Mouse (Mus musculus) MEL (cell line): ENCODE results near the gene Cacna1c. TPM values are rescaled to one million over a fixed set of nuclear protein-coding genes. Genes with fewer than 3 reads are reported as not detected.

Source experiments
- DNase-seq: peaks from one replicate; pipeline ENCODE4 v3.0.0; 2011; ENCODE audit warnings: low read depth, low spot score
- H3K27ac ChIP-seq: 2 replicates; pipeline ENCODE4 v1.5.1; 2012; ENCODE audit warnings: low read depth, mild to moderate bottlenecking, control low read depth, low read length, moderate library complexity; ENCODE audit not compliant: control insufficient read depth
- H3K27me3 ChIP-seq, 2 experiments: fragments of 150-350 bp in 1 of 2; sonication (generic) in 1 of 2; 2 replicates each; pipeline ENCODE4 v1.6.1; 2012; ENCODE audit warnings: low read length in 2 of 2, mild to moderate bottlenecking in 2 of 2, improper control_type of control experiment in 1 of 2, moderate library complexity in 1 of 2; ENCODE audit not compliant: insufficient read depth in 2 of 2, control insufficient read depth in 1 of 2
- H3K36me3 ChIP-seq, 2 experiments: 2 replicates each; pipeline ENCODE4 v1.6.1; 2012 to 2014; ENCODE audit warnings: low read length in 2 of 2, improper control_type of control experiment in 1 of 2, inconsistent platforms in 1 of 2, mild to moderate bottlenecking in 1 of 2; ENCODE audit not compliant: insufficient read depth in 2 of 2, control insufficient read depth in 1 of 2
- H3K4me1 ChIP-seq, 2 experiments: fragments of 150-350 bp in 1 of 2; sonication (generic) in 1 of 2; 2 replicates each; pipeline ENCODE4 v1.6.1; 2012; ENCODE audit warnings: low read length in 2 of 2, improper control_type of control experiment in 1 of 2, mild to moderate bottlenecking in 1 of 2; ENCODE audit not compliant: insufficient read depth in 2 of 2, control insufficient read depth in 1 of 2
- H3K4me3 ChIP-seq, 2 experiments: fragments of 150-350 bp in 1 of 2; sonication (generic) in 1 of 2; 2 replicates each; pipeline ENCODE4 v1.5.1; 2012; ENCODE audit warnings: low read depth in 2 of 2, low read length in 2 of 2, mild to moderate bottlenecking in 2 of 2, moderate library complexity in 2 of 2, control low read depth in 1 of 2, improper control_type of control experiment in 1 of 2; ENCODE audit not compliant: control insufficient read depth in 1 of 2, insufficient read depth in 1 of 2
- H3K79me2 ChIP-seq: 2 replicates; pipeline ENCODE4 v1.6.1; 2012; ENCODE audit warnings: mild to moderate bottlenecking, low read length, moderate library complexity; ENCODE audit not compliant: control insufficient read depth, poor library complexity, insufficient read depth
- H3K9ac ChIP-seq: 2 replicates; pipeline ENCODE4 v1.6.1; 2012; ENCODE audit warnings: low read depth, mild to moderate bottlenecking, control low read depth, low read length, moderate library complexity; ENCODE audit not compliant: control insufficient read depth, poor library complexity, severe bottlenecking
- H3K9me3 ChIP-seq: fragments of 150-350 bp; sonication (generic); replicated peaks from 2 replicates; pipeline ENCODE4 v1.6.1; 2012; ENCODE audit warnings: mild to moderate bottlenecking, low read length, improper control_type of control experiment, moderate library complexity; ENCODE audit not compliant: insufficient read depth
- CTCF ChIP-seq, 3 experiments: IDR thresholded peaks in 2 of 3; conservative IDR thresholded peaks in 1 of 3; 2 replicates each; pipeline ENCODE4 v1.5.1; 2011 to 2012; ENCODE audit warnings: low read length in 3 of 3, low read depth in 2 of 3, mild to moderate bottlenecking in 2 of 3, improper control_type of control experiment in 1 of 3, inconsistent platforms in 1 of 3, mixed read lengths in 1 of 3, moderate library complexity in 1 of 3; ENCODE audit not compliant: control insufficient read depth in 1 of 3, insufficient read depth in 1 of 3, poor library complexity in 1 of 3, severe bottlenecking in 1 of 3
- E2F4 ChIP-seq: IDR thresholded peaks from 2 replicates; pipeline ENCODE4 v1.6.1; 2011; ENCODE audit warnings: low read depth, low read length, improper control_type of control experiment, borderline replicate concordance
- ELF1 ChIP-seq: IDR thresholded peaks from 2 replicates; pipeline ENCODE4 v1.6.1; 2014; ENCODE audit warnings: low read depth, mild to moderate bottlenecking, inconsistent platforms, low read length, improper control_type of control experiment, moderate library complexity
- ETS1 ChIP-seq: IDR thresholded peaks from 2 replicates; pipeline ENCODE4 v1.6.1; 2012; ENCODE audit warnings: low read depth, mild to moderate bottlenecking, inconsistent platforms, low read length, improper control_type of control experiment, moderate library complexity
- GATA1 ChIP-seq: IDR thresholded peaks from 2 replicates; pipeline ENCODE4 v1.6.1; 2011; ENCODE audit warnings: low read depth, low read length, improper control_type of control experiment
- HCFC1 ChIP-seq: IDR thresholded peaks from 2 replicates; pipeline ENCODE4 v1.6.1; 2012; ENCODE audit warnings: low read depth, mild to moderate bottlenecking, inconsistent platforms, low read length, improper control_type of control experiment, moderate library complexity
- KAT2A ChIP-seq: conservative IDR thresholded peaks from 2 replicates; pipeline ENCODE4 v1.6.1; 2012; ENCODE audit warnings: low read depth, low read length, improper control_type of control experiment, inconsistent platforms
- MYC ChIP-seq: IDR thresholded peaks from 2 replicates; pipeline ENCODE4 v1.6.1; 2011; ENCODE audit warnings: low read depth, mild to moderate bottlenecking, low read length, improper control_type of control experiment, moderate library complexity
- POLR2A ChIP-seq, 2 experiments: IDR thresholded peaks; 2 replicates each; pipeline ENCODE4 v1.6.1; 2011 to 2012; ENCODE audit warnings: low read length in 2 of 2, mild to moderate bottlenecking in 2 of 2, control low read depth in 1 of 2, improper control_type of control experiment in 1 of 2, low read depth in 1 of 2, moderate library complexity in 1 of 2; ENCODE audit not compliant: control insufficient read depth in 1 of 2, insufficient read depth in 1 of 2, poor library complexity in 1 of 2
- POLR2AphosphoS5 ChIP-seq: IDR thresholded peaks from 2 replicates; pipeline ENCODE4 v1.6.1; 2012; ENCODE audit warnings: low read depth, borderline replicate concordance, mild to moderate bottlenecking, inconsistent platforms, low read length, moderate library complexity, mixed read lengths
- RCOR1 ChIP-seq: IDR thresholded peaks from 2 replicates; pipeline ENCODE4 v1.6.1; 2012; ENCODE audit warnings: low read depth, mild to moderate bottlenecking, inconsistent platforms, low read length, improper control_type of control experiment
- TAL1 ChIP-seq: IDR thresholded peaks from 2 replicates; pipeline ENCODE4 v1.6.1; 2012; ENCODE audit warnings: mild to moderate bottlenecking, inconsistent platforms, low read length, moderate library complexity, mixed read lengths
- TCF12 ChIP-seq: IDR thresholded peaks from 2 replicates; pipeline ENCODE4 v1.6.1; 2014; ENCODE audit warnings: low read depth, mild to moderate bottlenecking, inconsistent platforms, low read length, improper control_type of control experiment, moderate library complexity
- USF2 ChIP-seq, 2 experiments: IDR thresholded peaks; 2 replicates each; pipeline ENCODE4 v1.6.1; 2011 to 2012; ENCODE audit warnings: improper control_type of control experiment in 2 of 2, low read length in 2 of 2, borderline replicate concordance in 1 of 2, inconsistent platforms in 1 of 2, low read depth in 1 of 2, mild to moderate bottlenecking in 1 of 2; ENCODE audit not compliant: insufficient read depth in 1 of 2
- ZC3H11A ChIP-seq: IDR thresholded peaks from 2 replicates; pipeline ENCODE4 v1.6.1; 2012; ENCODE audit warnings: low read depth, mild to moderate bottlenecking, inconsistent platforms, low read length, improper control_type of control experiment
- ZMIZ1 ChIP-seq: IDR thresholded peaks from 2 replicates; pipeline ENCODE4 v1.6.1; 2012; ENCODE audit warnings: low read depth, mild to moderate bottlenecking, inconsistent platforms, low read length, improper control_type of control experiment, moderate library complexity
- polyA plus RNA-seq, 2 experiments: library from polyadenylated mRNA; stranded (reverse) in 1 of 2; unstranded in 1 of 2; fragments of >175 nt in 1 of 2; fragments of >200 nt in 1 of 2; gene quantifications; 2 replicates each; pipeline versions ENCODE4 v1.2.1 to v1.2.4; 2012; ENCODE audit warnings: low replicate concordance in 2 of 2, low read depth in 1 of 2; ENCODE audit not compliant: insufficient read length in 2 of 2, insufficient read depth in 1 of 2, missing spikeins in 1 of 2
- total RNA-seq: library from RNA; depleted of rRNA; stranded (reverse); fragments of 300-350 nt; gene quantifications from 2 replicates; pipeline ENCODE4 v1.2.3, GENCODE M21; 2012

Cacna1c gene
- total and polyA plus RNA-seq, 3 experiments = 3.4 to 4.4 TPM; not detected in 1

DNA sequence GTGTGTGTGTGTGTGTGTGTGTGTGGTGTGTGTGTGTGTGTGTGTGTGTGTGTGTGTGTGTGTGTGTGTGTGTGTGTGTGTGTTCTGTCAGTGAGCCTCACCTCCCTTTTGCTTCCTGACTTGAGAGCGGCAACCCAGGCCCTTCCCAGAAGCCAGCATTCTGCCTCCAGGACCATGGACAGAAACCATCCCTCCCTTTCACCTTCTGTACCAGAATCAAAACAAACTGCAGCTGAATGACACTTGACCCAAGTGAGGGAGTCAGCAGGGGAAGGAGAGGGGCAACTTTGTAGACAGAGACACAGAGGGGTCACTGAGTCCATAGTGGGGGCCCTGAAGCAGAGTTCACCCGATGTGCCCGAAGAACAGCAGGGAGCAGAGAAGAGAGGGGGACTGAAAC is 36.8 kb upstream of the Cacna1c start:
- no peak for TF ChIP-seq ELF1
- TF ChIP-seq ETS1 = no peak
- TF ChIP-seq TCF12 = no peak
- TF ChIP-seq POLR2AphosphoS5 = no peak
- no peak for TF ChIP-seq MYC
- TF ChIP-seq ZC3H11A = no peak
- TF ChIP-seq ZMIZ1 = no peak
- no peak for TF ChIP-seq HCFC1
- TF ChIP-seq RCOR1 = no peak
- TF ChIP-seq TAL1 = no peak
- H3K9ac ChIP-seq = no peak overlapping the region
- no peaks in the 10 kb centered on the region for H3K27me3 ChIP-seq
- no peak overlapping the region for H3K4me3 ChIP-seq
- peak; percentile 33 for DNase-seq
- H3K36me3 ChIP-seq = no peaks in the 10 kb centered on the region
- no peaks in the 10 kb centered on the region for H3K9me3 ChIP-seq
- H3K4me1 ChIP-seq = no peaks in the 10 kb centered on the region
- H3K27ac ChIP-seq = no peak overlapping the region
- H3K79me2 ChIP-seq = no peaks in the 10 kb centered on the region

DNA sequence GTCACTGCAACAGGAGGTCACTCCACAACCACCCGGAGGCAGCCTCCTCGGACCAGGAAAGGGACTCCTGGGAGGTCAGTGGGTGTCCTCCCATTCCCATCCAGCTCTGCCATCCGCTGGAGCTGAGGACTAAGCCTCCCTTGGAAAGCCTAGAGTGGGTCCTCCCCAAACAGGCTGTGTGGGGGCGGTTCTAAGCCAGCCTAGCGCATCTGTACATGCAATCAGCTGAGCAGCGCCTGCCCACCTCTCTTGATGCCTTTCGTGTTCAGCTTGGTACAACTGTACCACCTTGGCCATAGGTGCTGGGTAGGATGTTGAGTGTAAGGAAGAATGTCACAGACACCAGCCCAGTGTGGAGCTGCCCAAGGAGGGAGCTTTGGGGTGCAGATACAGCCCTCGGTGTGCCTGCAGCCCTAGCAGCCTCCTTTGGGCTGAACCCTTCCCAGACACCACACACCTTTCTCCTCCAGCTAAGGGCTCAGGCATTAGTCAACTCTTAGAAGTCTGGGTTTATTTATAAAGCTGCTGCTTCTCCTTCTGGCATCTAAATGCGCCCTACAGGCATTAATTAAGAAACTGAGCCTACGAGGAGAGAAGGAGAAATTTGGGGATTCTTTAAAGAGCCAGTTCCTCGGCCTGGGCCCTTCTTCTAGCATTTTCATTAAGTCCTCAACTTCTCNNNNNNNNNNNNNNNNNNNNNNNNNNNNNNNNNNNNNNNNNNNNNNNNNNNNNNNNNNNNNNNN is 32.8 kb upstream of the Cacna1c start:
- no peak overlapping the region for H3K9ac ChIP-seq
- H3K4me1 ChIP-seq = no peaks in the 10 kb centered on the region
- H3K36me3 ChIP-seq = no peaks in the 10 kb centered on the region
- H3K79me2 ChIP-seq = no peaks in the 10 kb centered on the region
- H3K4me3 ChIP-seq = no peak overlapping the region
- peaks cover 0 to 2% of the 10 kb centered on the region in 2 experiments; a peak in 1 of 4 replicates for H3K27me3 ChIP-seq
- no peak for DNase-seq
- no peak for TF ChIP-seq KAT2A
- TF ChIP-seq, all 39 proteins: peak for 0
- H3K9me3 ChIP-seq = no peaks in the 10 kb centered on the region
- H3K27ac ChIP-seq = no peak overlapping the region

GRCm38 (mm10) chr6:119227001-119227400 is 30.8 kb upstream of the Cacna1c start:
- Histone ChIP-seq H3K4me3 (no peak overlapping the region), H3K36me3 (no peaks in the 10 kb centered on the region), H3K9me3 (no peaks in the 10 kb centered on the region), H3K79me2 (no peaks in the 10 kb centered on the region), H3K27me3 (peaks cover 0 to 2% of the 10 kb centered on the region in 2 experiments; a peak in 1 of 4 replicates), H3K9ac (no peak overlapping the region), H3K27ac (no peak overlapping the region)
- no peak for DNase-seq
- no peak for TF ChIP-seq GATA1
- no peak for TF ChIP-seq HCFC1
- TF ChIP-seq E2F4 = no peak
- no peak for TF ChIP-seq POLR2A (IDR thresholded peaks at IDR 0.05; ENCODE audit: control insufficient read depth in 1 of 2, insufficient read depth in 1 of 2, low read depth in 1 of 2, low read length in 2 of 2, poor library complexity in 1 of 2)
- TF ChIP-seq POLR2AphosphoS5 = no peak
- no peak for TF ChIP-seq USF2 (IDR thresholded peaks at IDR 0.05; ENCODE audit: borderline replicate concordance in 1 of 2, insufficient read depth in 1 of 2, low read depth in 1 of 2, low read length in 2 of 2)
- no peak for TF ChIP-seq TCF12
- TF ChIP-seq CTCF (IDR thresholded peaks at IDR 0.05 in 2 of 3, conservative IDR thresholded peaks at IDR 0.05 in 1 of 3; ENCODE audit: control insufficient read depth in 1 of 3, insufficient read depth in 1 of 3, low read depth in 2 of 3, low read length in 3 of 3, poor library complexity in 1 of 3, severe bottlenecking in 1 of 3) = no peak
- no peak for TF ChIP-seq MYC
- TF ChIP-seq, all 39 proteins: peak for 0
- H3K4me1 ChIP-seq = no peaks in the 10 kb centered on the region
